Mouse (Mus musculus): ENCODE measurements around the gene Bscl2.

DNA sequence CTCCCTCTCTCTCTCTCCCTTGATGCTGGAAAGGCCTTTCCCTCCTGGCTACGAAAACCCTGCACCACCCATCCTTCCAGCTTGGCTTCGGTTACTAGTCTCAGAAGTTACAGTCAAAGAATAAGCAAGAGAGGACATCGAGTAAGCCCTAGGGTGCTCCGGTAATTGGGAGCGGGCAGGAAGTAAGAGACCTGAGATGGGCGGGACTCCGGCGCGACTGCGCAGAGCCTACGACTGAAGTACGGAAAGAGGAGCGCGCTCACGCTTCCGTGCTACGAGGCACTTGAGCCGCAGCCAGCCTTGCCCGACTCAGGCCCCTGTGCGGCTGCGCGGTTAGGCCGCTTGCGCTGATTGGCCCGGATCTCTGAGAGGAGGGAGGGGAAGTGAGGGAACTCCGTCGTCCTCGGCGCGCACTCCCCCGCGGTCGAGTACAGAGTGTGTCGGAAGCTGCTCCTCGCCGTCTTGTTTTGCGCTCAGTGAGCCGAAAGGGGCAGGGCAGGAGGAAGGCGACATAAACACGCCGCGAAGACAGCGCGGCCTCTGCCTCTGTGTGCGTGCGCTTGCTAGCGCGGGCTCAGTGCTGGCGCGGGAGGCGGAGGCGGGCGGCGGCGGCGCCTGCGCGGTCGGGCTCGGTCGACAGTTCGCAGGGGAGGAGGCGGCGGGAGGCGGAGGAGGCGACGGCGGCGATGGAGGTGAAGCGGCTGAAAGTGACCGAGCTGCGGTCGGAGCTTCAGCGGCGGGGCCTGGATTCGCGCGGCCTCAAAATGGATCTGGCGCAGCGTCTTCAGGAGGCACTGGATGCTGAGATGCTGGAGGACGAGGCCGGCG, 17.5 kb upstream of the Bscl2 start, which contains the start of gene Hnrnpul2:
- TF ChIP-seq POLR2A (IDR thresholded peaks at IDR 0.05; ENCODE audit: control insufficient read depth, low read depth, low read length) = peak; percentile 98
- TF ChIP-seq CTCF (IDR thresholded peaks at IDR 0.05; ENCODE audit: control insufficient read depth, insufficient read depth, insufficient replicate concordance, low read depth, low read length) = no peak

All from testis, adult 2 months (tissue).